Mouse (Mus musculus) heart, postnatal 25 days (tissue): Measurements from ENCODE around the gene Gtf3c5. TPM values are rescaled to one million over a fixed set of nuclear protein-coding genes. Genes with fewer than 3 reads are reported as not detected.

Experiments used
- DNase-seq: peaks from one replicate; pipeline ENCODE4 v3.0.0; 2022; ENCODE audit warnings: low spot score
- intact Hi-C: fragments of 180-260 bp; cut with DNase I; formaldehyde crosslinking; loops from one replicate; pipeline ENCODE4 v1.15.1; 2025
- total RNA-seq, 2 experiments: library from RNA; stranded (reverse); gene quantifications; 2 replicates each; pipeline ENCODE4 v1.2.3; 2021

Gene Gtf3c5
- total RNA-seq, 2 experiments from 2014 or later = 11.5 to 11.6 TPM

DNA sequence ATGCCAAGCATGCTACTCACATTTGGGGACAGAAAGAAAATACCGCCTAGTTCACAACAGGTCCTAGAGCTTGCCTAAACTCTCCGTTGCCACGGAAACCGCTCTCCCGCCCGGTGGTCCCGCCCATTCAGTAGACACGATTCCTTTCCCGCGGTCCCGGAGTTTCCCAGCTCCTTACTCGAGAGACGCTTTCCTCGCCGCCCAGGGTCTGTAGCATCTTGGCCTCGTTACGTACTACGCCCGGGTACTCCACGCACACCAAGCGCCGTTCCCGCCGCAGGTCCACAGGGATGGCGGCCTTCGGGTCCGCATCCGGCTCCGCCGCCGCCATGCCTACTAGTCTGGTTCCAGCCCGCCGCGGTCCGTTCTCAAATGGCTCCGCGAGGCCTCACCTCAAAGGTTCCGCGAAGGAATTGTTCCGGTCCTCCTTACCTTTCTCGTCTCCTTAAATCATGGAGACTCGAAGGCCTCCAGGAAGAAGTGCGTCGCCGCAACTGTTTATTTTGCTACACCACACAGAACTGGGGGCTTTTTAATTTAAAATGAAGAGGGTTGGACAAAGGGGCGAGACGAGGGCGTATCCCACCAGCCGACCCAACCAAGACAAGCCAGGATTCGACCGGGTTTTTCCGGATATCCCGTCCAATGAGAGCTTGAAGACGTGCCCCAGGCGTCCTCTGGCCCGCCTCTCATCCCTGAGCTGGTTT is 751 bp downstream of the Gtf3c5 start:
- DNase-seq = peak; percentile 75
- intact Hi-C loops = no loop called here

DNA sequence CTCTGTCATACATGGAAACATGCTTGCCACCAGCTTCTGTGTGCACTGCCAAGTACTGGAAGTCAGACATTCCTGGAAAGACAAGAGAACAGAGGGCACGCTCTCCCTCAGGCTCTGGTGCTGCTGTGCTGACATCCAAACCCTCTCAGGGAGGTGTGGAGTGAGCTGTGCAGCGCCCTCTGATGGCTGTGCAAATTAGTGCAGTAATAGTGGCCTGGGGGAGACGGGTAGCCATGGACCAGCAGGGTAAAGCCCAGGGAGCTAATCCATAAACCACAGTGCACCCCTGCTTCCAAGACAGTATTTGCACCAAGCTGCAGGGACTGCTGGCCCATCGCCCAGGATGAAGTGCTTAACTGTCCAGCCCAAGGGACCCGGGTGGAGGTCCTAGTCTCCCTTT is 5.5 kb downstream of the Gtf3c5 start:
- DNase-seq = no peak
- intact Hi-C loops = no loop called here

DNA sequence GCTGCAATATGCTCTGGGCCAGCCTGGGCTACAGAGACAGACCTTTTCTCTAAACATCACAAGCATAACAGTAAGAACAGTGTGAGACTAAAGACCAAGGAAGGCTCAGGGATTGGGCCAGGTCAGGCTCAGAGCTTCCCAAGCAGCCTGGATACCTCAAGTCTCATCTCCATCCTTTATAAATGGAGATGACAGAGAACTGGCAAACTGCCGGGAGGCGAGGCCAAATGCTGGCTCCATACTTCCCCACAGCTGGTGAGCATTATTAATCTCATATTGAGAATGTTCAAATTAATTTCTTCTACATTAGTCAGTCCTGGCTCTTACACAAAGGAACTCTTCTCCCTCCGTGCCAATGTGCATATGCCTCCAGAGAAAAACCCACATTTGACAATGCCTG is 6.7 kb downstream of the Gtf3c5 start:
- no peak for DNase-seq
- intact Hi-C loops = no loop called here

GRCm38 (mm10) chr2:28575341-28575740 is 8.2 kb downstream of the Gtf3c5 start:
- DNase-seq = no peak
- intact Hi-C loops = no loop called here

DNA sequence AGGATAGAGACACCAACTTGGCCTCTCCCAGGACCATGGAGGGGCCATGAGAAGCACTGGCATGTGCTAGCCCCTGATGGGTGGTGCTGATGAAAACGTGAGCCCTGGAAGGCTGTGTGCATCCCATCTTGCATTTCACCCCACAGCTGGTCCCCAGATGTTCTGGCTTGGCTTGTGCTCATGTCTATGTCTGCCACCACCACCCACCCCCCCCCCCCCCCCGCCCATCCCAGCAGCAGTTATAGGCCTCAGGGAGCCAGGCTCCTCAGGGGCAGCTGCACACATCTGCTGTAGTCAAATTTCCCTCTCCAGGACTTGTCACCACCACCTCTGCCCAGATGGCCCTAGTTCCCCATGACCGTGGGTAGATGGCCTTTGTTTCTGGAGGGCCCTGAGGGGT is 13.6 kb downstream of the Gtf3c5 start:
- no peak for DNase-seq

GRCm38 (mm10) chr2:28566545-28566944 is 17.0 kb downstream of the Gtf3c5 start:
- DNase-seq = no peak
- intact Hi-C loops = no loop called here

More for the DNA sequence above, 13.6 kb downstream of the Gtf3c5 start:
- intact Hi-C loops = no loop called here

- no peak for DNase-seq
- intact Hi-C loops = no loop called here
Observed at GRCm38 (mm10) chr2:28564380-28564779, 19.2 kb downstream of the Gtf3c5 start.

DNA sequence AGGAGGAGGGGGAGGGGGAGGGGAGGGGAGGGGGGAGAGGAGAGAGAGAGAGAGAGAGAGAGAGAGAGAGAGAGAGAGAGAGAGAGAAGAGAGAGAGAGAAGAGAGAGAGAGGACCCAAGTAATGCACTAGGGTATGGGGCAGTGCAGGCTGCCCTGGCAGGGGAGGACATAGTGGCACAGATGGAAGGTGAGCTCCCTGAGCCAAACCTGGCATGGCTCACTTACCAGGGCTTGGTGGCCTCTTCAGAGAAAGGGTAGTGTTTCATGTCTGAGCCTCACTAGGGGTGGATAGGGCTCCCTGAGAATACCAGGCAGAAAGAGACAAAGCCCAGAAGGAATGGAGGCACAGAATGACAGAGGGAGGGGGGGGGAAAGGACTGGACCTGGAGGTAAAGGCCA is 19.7 kb downstream of the Gtf3c5 start:
- no peak for DNase-seq

DNA sequence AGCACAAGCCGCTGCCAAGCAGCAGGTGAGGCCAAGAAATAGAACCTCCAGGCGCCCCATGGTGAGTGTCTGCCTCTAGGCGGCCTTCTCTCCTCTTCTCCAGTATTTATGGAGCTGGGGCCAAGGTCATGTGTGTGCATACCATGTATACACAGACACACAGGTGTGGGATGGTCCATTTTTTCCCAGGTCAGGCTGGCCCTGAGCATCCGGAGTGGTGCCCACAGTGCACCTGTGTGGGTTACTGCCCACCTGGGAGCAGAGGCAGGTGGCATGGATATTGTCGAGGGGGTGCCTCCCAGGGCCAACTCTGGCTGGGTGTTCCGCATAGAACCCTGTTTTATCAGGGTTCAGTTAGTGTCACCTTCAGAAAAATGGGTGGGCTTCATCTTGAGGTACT is 20.2 kb downstream of the Gtf3c5 start, which contains the start of gene Cel:
Gene Cel (minus strand): TSS at position 101 of the 400 bp plus-strand sequence.
- intact Hi-C loops = no loop called here
- no peak for DNase-seq

More for the DNA sequence above, 19.7 kb downstream of the Gtf3c5 start:
- intact Hi-C loops = no loop called here

DNA sequence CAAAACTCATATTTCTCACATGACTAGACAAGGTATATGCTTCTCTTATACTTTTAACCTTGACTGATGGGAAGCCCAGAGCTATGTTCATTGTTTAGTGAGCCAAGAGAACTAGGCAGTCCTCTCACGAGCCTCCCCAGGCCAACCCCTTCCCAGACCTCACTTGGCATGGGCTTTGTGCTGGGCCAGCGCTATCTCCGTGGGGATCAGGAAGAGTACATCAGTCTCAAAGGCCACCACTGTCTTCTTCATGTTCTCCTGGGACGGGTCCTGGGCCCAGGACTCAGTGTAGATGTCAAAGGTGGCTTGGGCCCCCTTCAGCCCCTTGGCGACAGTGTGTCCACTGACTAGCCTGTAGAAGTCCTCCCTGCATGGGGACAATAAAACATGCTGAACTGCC is 26.1 kb downstream of the Gtf3c5 start:
- DNase-seq = no peak
- intact Hi-C loops = no loop called here

- no peak for DNase-seq
- intact Hi-C loops = no loop called here
Observed at GRCm38 (mm10) chr2:28552301-28552700, 31.2 kb downstream of the Gtf3c5 start.

DNA sequence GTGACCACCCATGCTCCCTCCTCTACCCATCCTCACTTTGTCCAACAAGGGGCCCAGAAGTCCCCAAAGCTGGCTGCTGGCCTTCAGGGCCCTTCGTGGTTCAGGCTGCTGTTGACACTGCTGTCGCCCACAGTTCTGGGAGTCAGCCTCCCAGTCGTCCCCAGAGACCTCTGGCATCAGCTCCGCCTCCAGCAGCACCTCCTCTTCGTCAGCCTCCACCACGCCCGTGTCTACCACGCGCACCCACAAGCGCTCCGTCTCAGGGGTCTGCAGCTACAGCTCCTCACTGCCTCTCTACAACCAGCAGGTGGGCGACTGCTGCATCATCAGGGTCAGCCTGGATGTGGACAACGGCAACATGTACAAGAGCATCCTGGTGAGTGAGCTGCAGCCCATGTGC is 34.4 kb downstream of the Gtf3c5 start:
- DNase-seq = no peak
- intact Hi-C loops = no loop called here

DNA sequence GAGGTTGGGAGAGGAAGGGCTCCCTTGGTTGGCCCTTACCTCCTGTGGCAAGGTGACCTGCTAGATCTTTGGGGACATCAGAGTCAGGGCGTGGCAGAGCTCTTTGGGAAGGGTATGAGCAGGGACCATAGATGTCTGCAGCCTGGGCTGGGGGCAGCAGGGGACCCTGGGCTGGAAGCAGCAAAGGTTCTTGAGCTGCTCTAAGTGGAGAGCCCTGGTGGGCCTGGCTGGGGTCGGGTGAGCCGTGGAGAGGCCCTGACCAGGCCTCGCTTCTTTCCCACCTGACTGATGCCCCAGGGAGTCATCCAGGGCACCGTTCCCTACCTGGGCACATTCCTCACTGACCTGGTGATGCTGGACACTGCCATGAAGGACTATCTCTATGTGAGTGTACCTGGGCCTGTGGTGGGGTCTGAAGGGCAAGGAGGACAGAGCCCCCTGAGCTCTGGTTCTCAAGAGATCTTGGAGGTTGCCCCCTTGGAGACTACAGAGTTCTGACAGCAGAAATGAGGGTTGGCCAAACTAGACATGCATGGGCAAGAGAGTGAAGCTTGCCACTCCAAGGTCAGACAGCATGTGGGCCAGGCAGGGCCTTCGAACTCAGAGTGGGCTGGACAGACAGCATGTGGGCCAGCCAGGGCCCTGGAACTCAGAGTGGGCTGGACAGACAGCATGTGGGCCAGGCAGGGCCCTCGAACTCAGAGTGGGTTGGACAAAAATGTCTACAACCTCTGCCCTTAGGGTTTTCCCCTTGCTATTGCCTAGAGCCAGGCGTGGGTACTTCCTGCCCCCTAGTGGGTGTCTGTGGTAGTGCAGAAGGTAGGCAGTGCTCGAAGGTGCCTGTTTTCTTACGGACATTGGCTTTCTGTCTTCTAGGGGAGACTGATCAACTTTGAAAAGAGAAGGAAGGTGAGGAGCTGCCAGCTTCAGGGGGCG is 36.0 kb downstream of the Gtf3c5 start:
- peak; percentile 59 for DNase-seq
- intact Hi-C loops = loop anchor here (1.0 kb wide), 1 partner anchor 33 kb away; no protein-coding TSS in a partner anchor

DNA sequence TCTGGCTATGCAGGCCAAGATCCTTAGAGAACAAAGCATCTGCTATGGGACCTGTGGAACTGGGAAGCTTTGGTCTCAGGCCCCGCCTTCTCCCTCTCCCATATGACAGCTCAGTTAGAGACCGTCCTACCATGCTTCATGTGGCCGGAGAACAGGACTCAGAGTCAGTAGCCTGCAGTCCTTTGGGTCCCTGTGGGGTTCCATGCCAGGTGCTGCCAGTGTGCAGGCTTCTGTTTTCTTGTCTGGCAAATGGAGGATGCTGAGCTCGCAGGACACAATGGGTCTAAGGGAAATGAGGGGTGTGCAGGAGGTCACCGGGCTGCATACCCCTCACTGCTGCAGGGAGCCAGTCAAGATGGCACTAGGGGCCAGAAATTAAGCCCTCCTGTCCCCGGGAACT is 37.0 kb downstream of the Gtf3c5 start:
- no peak for DNase-seq
- intact Hi-C loops = no loop called here

DNA sequence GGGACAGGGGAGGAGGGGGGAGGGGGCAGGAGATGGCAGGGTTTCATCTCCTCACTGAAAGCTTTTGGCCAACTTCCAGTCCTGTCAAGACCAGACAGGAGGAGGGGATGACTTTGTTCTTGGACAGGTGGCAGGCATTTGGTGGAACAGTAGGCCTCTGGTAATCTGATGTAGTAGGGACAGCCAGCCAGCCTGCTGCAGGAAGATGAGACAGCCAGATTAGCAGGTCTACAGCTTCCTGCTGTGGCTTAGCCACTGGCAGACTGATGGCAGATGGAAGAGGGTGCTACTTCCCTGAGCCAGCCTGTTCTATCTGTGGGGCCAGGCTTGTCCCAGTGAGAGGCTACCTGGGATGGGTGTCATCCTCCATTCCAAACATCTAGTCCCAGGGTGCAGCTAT is 37.6 kb downstream of the Gtf3c5 start:
- no peak for DNase-seq
- intact Hi-C loops = no loop called here

- intact Hi-C loops = no loop called here
Observed at GRCm38 (mm10) chr2:28543894-28544293, 39.7 kb downstream of the Gtf3c5 start.

GRCm38 (mm10) chr2:28540587-28541227 is 42.8 kb downstream of the Gtf3c5 start:
- no peak for DNase-seq
- intact Hi-C loops = no loop called here

More at GRCm38 (mm10) chr2:28543894-28544293, 39.7 kb downstream of the Gtf3c5 start:
- DNase-seq = no peak

DNA sequence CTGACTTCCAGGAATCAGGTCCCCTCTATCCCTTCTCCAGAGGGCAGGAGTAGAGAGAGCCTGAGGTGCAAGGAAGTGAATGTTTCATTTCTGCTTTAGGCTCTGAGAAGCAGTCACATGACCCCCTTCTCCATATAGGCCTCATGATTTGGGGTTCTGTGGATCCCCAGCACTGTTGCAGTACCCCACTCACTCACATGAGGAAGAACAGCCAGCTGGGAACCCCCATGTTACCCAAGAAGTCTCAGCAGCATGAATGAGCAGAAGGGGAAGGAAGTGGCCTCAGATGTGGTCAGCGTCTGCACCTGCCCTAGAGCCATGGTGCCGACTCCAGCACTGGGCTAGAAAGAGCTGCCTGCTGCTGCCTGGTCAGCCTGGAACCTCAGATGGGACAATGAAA is 43.6 kb downstream of the Gtf3c5 start:
- DNase-seq = no peak
- intact Hi-C loops = no loop called here

DNA sequence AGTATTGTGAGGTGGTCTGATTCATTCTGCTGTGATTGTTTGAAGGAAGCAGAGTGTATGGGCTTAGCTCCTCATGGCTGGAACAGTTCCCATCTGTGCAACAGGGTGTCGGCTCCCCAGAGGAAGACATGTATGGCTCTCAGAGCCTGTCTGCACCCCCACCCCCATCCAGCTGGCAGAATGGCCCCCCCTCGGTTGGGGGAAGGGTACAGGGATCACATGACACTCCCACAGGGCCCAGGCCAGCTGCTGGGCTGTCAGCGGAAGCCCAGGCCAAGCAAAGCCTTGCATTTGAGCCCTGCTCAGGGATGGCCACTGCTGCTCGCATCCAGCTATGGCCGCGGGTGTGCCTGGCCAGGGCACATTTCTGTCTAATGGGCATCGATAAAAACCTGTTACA is 44.3 kb downstream of the Gtf3c5 start:
- peak; percentile 50 for DNase-seq
- intact Hi-C loops = no loop called here

- intact Hi-C loops = no loop called here
- no peak for DNase-seq
Observed at GRCm38 (mm10) chr2:28538817-28539128, 44.8 kb downstream of the Gtf3c5 start.
